Mouse (Mus musculus): ENCODE measurements around the gene Mical2. TPM values are rescaled to one million over a fixed set of nuclear protein-coding genes. Genes with fewer than 3 reads are reported as not detected.

Mical2 gene
- total and polyA plus RNA-seq, 2 experiments from 2014 or later, result 18.3 to 28.6 TPM

GRCm38 (mm10) chr7:112416730-112417513 is 191.3 kb downstream of the Mical2 start:
- Histone ChIP-seq H3K27me3 (ENCODE audit: insufficient read depth, low read length) (no peaks in the 10 kb centered on the region), H3K4me1 (ENCODE audit: insufficient read depth) (peaks cover 8% of the 10 kb centered on the region; the same call in 1 of the 2 replicates), H3K36me3 (ENCODE audit: insufficient read depth) (no peaks in the 10 kb centered on the region), H3K4me3 (ENCODE audit: low read depth, low read length) (no peak overlapping the region), H3K9me3 (ENCODE audit: low read length) (no peaks in the 10 kb centered on the region), H3K27ac (ENCODE audit: low read depth, low read length) (no peak overlapping the region), H3K4me2 (ENCODE audit: low read depth) (no peak overlapping the region), H3K9ac (no peak overlapping the region)
- 0 out of 2 replicates have a peak, but pooled peaks have one; percentile 14 for ATAC-seq
- no peak for DNase-seq
- WGBS, result 14% methylated on average over 7 of the region's 7 CpGs
- TF ChIP-seq CTCF (IDR thresholded peaks at IDR 0.05; ENCODE audit: low read depth), result no peak

- Histone ChIP-seq H3K27ac (ENCODE audit: low read depth, low read length) (no peak overlapping the region), H3K4me2 (ENCODE audit: low read depth) (no peak overlapping the region), H3K27me3 (ENCODE audit: insufficient read depth, low read length) (no peaks in the 10 kb centered on the region), H3K4me3 (ENCODE audit: low read depth, low read length) (no peak overlapping the region), H3K9me3 (ENCODE audit: low read length) (no peaks in the 10 kb centered on the region), H3K9ac (no peak overlapping the region), H3K4me1 (ENCODE audit: insufficient read depth) (peaks cover 8% of the 10 kb centered on the region; the same call in 1 of the 2 replicates), H3K36me3 (ENCODE audit: insufficient read depth) (no peaks in the 10 kb centered on the region)
- 65% methylated on average over 4 of the region's 4 CpGs for WGBS
- ATAC-seq (no peak), DNase-seq (no peak)
- TF ChIP-seq CTCF (IDR thresholded peaks at IDR 0.05; ENCODE audit: low read depth), result no peak
These were observed 191.9 kb downstream of the Mical2 start for GRCm38 (mm10) chr7:112417598-112417997.

DNA sequence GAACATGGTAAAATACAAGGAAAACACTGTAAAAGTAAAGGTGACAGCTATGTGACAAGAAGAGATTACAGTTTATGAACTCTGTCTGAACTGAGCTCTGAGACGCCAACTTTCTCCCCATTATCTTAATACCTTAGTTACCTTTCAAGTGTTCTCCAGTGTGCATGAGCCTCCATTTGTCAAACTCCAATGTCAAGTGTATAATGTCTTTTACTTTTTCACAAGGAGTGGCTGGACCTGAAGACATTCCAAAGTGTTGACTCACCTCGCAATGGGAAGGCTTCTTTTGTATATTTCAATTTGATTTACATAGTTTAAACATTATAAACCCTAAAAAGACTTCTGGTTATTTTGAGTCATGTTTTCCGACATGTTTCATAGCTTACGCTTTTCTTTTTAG is 197.8 kb downstream of the Mical2 start:
- DNase-seq, result no peak
- ATAC-seq, result no peak
- Histone ChIP-seq H3K9ac (no peak overlapping the region), H3K4me3 (ENCODE audit: low read depth, low read length) (no peak overlapping the region), H3K9me3 (ENCODE audit: low read length) (no peaks in the 10 kb centered on the region), H3K4me1 (ENCODE audit: insufficient read depth) (no peaks in the 10 kb centered on the region), H3K27ac (ENCODE audit: low read depth, low read length) (no peak overlapping the region), H3K27me3 (ENCODE audit: insufficient read depth, low read length) (no peaks in the 10 kb centered on the region), H3K36me3 (ENCODE audit: insufficient read depth) (no peaks in the 10 kb centered on the region), H3K4me2 (ENCODE audit: low read depth) (no peak overlapping the region)
- no peak for TF ChIP-seq CTCF (IDR thresholded peaks at IDR 0.05; ENCODE audit: low read depth)
- WGBS, result 80% methylated on average over 4 of the region's 4 CpGs

DNA sequence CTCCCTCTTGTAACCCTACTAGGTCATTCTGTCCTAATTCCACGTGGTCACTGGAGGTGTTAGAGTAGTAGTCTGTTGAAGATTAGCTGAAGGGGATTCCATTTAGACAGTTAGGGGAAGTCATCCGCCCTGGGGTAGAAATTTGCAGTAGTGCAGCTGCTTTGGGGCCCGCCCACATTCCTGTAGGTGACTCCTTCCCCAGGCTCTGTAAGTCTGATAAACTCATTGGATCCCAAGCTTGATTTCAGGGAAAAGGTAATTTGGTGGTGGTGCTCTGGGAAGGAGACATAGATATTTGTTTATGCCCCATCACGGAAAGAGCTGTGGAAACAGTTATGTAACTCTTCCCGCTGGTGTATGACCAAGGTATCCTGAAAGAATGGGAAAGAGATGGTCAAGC is 201.2 kb downstream of the Mical2 start:
- TF ChIP-seq CTCF (IDR thresholded peaks at IDR 0.05; ENCODE audit: low read depth), result no peak
- no peaks in the 10 kb centered on the region for H3K27me3 ChIP-seq (ENCODE audit: insufficient read depth, low read length)
- no peak for ATAC-seq
- no peak overlapping the region for H3K4me3 ChIP-seq (ENCODE audit: low read depth, low read length)
- no peak overlapping the region for H3K27ac ChIP-seq (ENCODE audit: low read depth, low read length)
- H3K9ac ChIP-seq, result no peak overlapping the region
- no peaks in the 10 kb centered on the region for H3K36me3 ChIP-seq (ENCODE audit: insufficient read depth)
- no peak for DNase-seq
- H3K9me3 ChIP-seq (ENCODE audit: low read length), result no peaks in the 10 kb centered on the region
- no peaks in the 10 kb centered on the region for H3K4me1 ChIP-seq (ENCODE audit: insufficient read depth)
- 69% methylated on average over 5 of the region's 5 CpGs for WGBS
- H3K4me2 ChIP-seq (ENCODE audit: low read depth), result no peak overlapping the region

GRCm38 (mm10) chr7:112427357-112428157 is 201.9 kb downstream of the Mical2 start, which contains the start of gene Parva:
Gene Parva (plus strand): TSS chr7:112427505.
- WGBS, result 3% methylated on average over 49 of the region's 49 CpGs

DNA sequence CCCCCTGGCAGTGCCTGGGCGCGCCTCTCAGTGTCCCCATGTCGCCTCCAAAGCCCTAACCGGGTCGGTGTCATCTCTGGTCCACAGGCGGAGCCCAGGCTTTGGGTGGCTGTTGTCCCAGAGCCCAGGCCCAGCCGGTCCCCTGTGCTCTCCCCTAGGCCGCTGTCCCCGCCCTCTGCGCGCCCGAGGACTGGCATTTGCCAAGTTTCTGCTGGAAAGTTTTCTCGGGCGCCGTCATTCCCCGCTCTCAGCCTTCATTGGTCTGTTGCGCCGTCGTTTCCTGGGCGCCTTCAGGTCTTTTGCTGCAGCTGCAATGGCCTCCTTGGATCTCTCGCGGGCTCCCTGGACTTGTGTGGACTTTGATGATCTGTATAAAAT is 202.5 kb downstream of the Mical2 start:
- H3K36me3 ChIP-seq (ENCODE audit: insufficient read depth), result no peaks in the 10 kb centered on the region
- H3K4me3 ChIP-seq (ENCODE audit: low read depth, low read length), result peak overlapping the region; percentile 52
- H3K27me3 ChIP-seq (ENCODE audit: insufficient read depth, low read length), result no peaks in the 10 kb centered on the region
- H3K27ac ChIP-seq (ENCODE audit: low read depth, low read length), result peak overlapping the region; percentile 66; the same call in 1 of the 2 replicates
- TF ChIP-seq CTCF (IDR thresholded peaks at IDR 0.05; ENCODE audit: low read depth), result no peak
- DNase-seq (peak; percentile 73), ATAC-seq (peak; percentile 92)
- H3K9me3 ChIP-seq (ENCODE audit: low read length), result no peaks in the 10 kb centered on the region
- H3K4me2 ChIP-seq (ENCODE audit: low read depth), result peak overlapping the region; percentile 92
- WGBS, result 4% methylated on average over 22 of the region's 22 CpGs
- peak overlapping the region; percentile 61 for H3K9ac ChIP-seq
- no peaks in the 10 kb centered on the region for H3K4me1 ChIP-seq (ENCODE audit: insufficient read depth)

More at GRCm38 (mm10) chr7:112427357-112428157, 201.9 kb downstream of the Mical2 start, which contains the start of gene Parva:
- Histone ChIP-seq H3K4me2 (ENCODE audit: low read depth) (peak within 1 kb of the TSS; percentile 92), H3K9ac (peak within 1 kb of the TSS; percentile 61), H3K27ac (ENCODE audit: low read depth, low read length) (peak within 1 kb of the TSS; percentile 66), H3K27me3 (ENCODE audit: insufficient read depth, low read length) (no peaks in the 10 kb centered on the region), H3K4me1 (ENCODE audit: insufficient read depth) (no peaks in the 10 kb centered on the region), H3K4me3 (ENCODE audit: low read depth, low read length) (peak within 1 kb of the TSS; percentile 52), H3K36me3 (ENCODE audit: insufficient read depth) (no peaks in the 10 kb centered on the region), H3K9me3 (ENCODE audit: low read length) (no peaks in the 10 kb centered on the region)
- ATAC-seq (peak; percentile 89), DNase-seq (peak; percentile 66)
- TF ChIP-seq CTCF (IDR thresholded peaks at IDR 0.05; ENCODE audit: low read depth), result no peak

GRCm38 (mm10) chr7:112439846-112440245 is 214.2 kb downstream of the Mical2 start:
- WGBS, result 86% methylated on average over 3 of the region's 3 CpGs
- ATAC-seq, result no peak
- H3K27ac ChIP-seq (ENCODE audit: low read depth, low read length), result no peak overlapping the region

More at GRCm38 (mm10) chr7:112439846-112440245, 214.2 kb downstream of the Mical2 start:
- Histone ChIP-seq H3K9me3 (ENCODE audit: low read length) (no peaks in the 10 kb centered on the region), H3K4me3 (ENCODE audit: low read depth, low read length) (no peak overlapping the region), H3K4me2 (ENCODE audit: low read depth) (no peak overlapping the region), H3K27me3 (ENCODE audit: insufficient read depth, low read length) (no peaks in the 10 kb centered on the region), H3K36me3 (ENCODE audit: insufficient read depth) (no peaks in the 10 kb centered on the region), H3K4me1 (ENCODE audit: insufficient read depth) (peaks cover 8% of the 10 kb centered on the region), H3K9ac (no peak overlapping the region)
- no peak for TF ChIP-seq CTCF (IDR thresholded peaks at IDR 0.05; ENCODE audit: low read depth)
- DNase-seq, result no peak
